Mouse (Mus musculus) embryonic fibroblast, embryonic 13.5 days (primary cell): ENCODE results near the gene Fbxo10. TPM values are rescaled to one million over a fixed set of nuclear protein-coding genes. Genes with fewer than 3 reads are reported as not detected.
A peak's percentile ranks its signal among the peaks of the same experiment; 100 is the strongest.
"Not testable (repeated sequence)": the region's sequence is repeated elsewhere in the genome, so short reads cannot be mapped to it uniquely, and the experiment has no call there.

ENCODE experiments used
- H3K27ac ChIP-seq: 2 replicates; pipeline ENCODE4 v1.5.1; 2012; ENCODE audit warnings: low read length, control low read depth, inconsistent platforms; ENCODE audit not compliant: insufficient read depth
- H3K4me1 ChIP-seq: 2 replicates; pipeline ENCODE4 v1.6.1; 2011; ENCODE audit warnings: low read length; ENCODE audit not compliant: control insufficient read depth, insufficient read depth
- H3K4me3 ChIP-seq: 2 replicates; pipeline ENCODE4 v1.5.1; 2011; ENCODE audit warnings: mild to moderate bottlenecking, control low read depth, low read length; ENCODE audit not compliant: insufficient read depth
- CTCF ChIP-seq: IDR thresholded peaks from 2 replicates; pipeline ENCODE4 v1.5.1; 2011; ENCODE audit warnings: mild to moderate bottlenecking, control low read depth, low read length, moderate library complexity, borderline replicate concordance; ENCODE audit not compliant: insufficient read depth
- POLR2A ChIP-seq: IDR thresholded peaks from 2 replicates; pipeline ENCODE4 v1.6.1; 2011; ENCODE audit warnings: low read depth, mild to moderate bottlenecking, control low read depth, low read length, moderate library complexity
- polyA plus RNA-seq: library from polyadenylated mRNA; stranded (reverse); fragments of >200 nt; gene quantifications from 2 replicates; pipeline ENCODE4 v1.2.4, GENCODE M21; 2011; ENCODE audit warnings: low read depth; ENCODE audit not compliant: missing spikeins, insufficient read length

Gene Fbxo10
- polyA plus RNA-seq, 1 experiment = 14.0 TPM

- H3K27ac ChIP-seq = no peak overlapping the region
- H3K4me3 ChIP-seq = peak overlapping the region; percentile 67
- peaks cover 5% of the 10 kb centered on the region for H3K4me1 ChIP-seq
- TF ChIP-seq POLR2A = no peak; the same call in 1 of the 2 replicates
- no peak for TF ChIP-seq CTCF
These were observed 917 bp downstream of the Fbxo10 start for GRCm38 (mm10) chr4:45083487-45083886.

- Histone ChIP-seq H3K27ac (no peak overlapping the region), H3K4me3 (peak overlapping the region; percentile 67)
- TF ChIP-seq POLR2A (no peak), CTCF (no peak)
These were observed 1.5 kb downstream of the Fbxo10 start for GRCm38 (mm10) chr4:45082951-45083350.

DNA sequence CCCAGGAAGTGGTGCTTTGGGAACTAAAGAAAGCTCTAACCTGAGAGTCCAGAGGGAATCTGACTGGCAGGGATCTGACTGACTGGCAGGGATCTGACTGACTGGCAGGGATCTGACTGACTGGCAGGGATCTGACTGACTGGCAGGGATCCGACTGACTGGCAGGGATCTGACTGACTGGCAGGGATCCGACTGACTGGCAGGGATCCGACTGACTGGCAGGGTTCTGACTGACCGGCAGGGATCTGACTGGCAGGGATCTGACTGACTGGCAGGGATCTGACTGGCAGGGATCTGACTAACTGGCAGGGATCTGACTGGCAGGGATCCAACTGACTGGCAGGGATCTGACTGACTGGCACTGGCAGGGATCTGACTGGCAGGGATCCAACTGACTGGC lies 3.4 kb downstream of the Fbxo10 start:
- H3K4me1 ChIP-seq, H3K4me3 ChIP-seq: not testable (repeated sequence)

More at GRCm38 (mm10) chr4:45082951-45083350, 1.5 kb downstream of the Fbxo10 start:
- peaks cover 5% of the 10 kb centered on the region for H3K4me1 ChIP-seq

DNA sequence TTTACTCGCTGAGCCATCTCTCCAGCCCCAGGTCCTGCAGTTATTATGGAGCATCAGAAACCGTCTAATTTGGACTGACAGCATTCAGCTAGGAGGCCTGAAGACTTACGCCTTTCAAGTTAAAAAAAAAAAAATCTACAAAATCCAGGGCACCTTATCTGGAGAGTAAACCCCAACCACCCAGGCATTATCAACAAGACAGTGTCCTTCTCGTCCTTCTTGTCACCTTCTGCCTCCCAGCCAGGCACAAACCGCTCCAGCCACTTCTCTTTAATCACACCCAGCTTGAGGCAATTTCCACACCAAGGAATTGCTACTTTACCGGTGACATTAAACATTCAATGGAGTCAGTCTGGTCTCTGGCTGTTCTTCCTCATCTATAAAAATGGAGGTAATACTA lies 10.9 kb downstream of the Fbxo10 start:
- Histone ChIP-seq H3K4me3 (no peak overlapping the region), H3K4me1 (no peaks in the 10 kb centered on the region), H3K27ac (no peak overlapping the region)
- TF ChIP-seq POLR2A = no peak
- no peak for TF ChIP-seq CTCF

More for the DNA sequence above, 3.4 kb downstream of the Fbxo10 start:
- H3K27ac ChIP-seq = not testable (repeated sequence)

DNA sequence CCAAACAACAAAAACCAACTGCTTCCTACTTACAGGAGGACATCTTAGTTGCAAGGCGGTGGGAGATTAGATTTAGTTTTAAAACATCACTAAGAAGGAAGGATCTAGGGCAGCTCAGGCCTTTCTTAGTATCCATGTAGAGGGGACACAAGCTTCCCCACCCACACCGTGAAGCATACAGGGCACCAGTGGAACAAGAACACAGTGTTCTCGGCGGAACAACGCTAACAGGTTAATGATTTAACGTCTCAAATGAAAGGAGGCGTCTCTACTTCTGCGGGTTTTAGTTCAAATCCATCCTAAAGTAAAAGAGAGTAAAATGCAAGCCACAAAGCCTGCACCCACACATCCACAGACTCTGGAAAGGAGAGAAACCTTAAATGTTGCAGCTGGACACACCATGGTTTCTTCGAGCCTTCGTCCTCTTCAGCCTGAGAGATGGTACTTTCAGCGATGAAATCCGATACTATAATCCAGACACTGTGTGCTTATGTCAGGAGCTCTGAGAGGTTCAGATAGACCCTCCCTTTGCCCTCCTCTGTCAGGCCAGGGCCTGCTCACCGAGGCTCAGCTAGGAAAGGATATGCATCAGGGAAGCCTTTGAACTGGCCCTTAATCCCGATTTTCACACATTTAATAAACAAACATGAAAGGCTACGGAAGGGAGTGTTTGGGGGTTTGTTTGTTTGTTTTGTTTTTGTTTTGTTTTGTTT lies 12.0 kb downstream of the Fbxo10 start:
- no peak overlapping the region for H3K27ac ChIP-seq
- H3K4me3 ChIP-seq = no peak overlapping the region
- no peaks in the 10 kb centered on the region for H3K4me1 ChIP-seq
- TF ChIP-seq CTCF (no peak), POLR2A (no peak)

DNA sequence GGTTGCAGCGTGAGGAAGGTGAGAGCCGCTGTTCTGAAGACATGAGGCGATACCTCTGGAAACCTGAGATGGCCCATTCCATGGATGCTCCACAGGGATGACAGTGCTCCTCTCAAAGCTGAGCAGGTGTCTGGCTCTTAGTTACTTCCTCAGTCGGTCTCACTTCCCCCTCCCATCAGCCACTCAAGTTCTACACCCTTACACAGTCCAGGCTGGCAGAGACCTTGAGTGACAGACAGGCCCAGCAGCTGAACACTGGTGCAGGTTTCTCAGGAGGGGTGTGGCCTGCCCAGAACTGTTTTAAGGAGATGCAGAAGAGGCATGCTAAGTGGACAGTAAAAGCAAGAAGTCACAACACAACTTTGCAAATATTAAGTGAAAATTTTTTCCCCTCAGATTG lies 16.7 kb downstream of the Fbxo10 start:
- no peaks in the 10 kb centered on the region for H3K4me1 ChIP-seq
- no peak for TF ChIP-seq CTCF
- TF ChIP-seq POLR2A = no peak
- no peak overlapping the region for H3K4me3 ChIP-seq
- H3K27ac ChIP-seq = no peak overlapping the region

DNA sequence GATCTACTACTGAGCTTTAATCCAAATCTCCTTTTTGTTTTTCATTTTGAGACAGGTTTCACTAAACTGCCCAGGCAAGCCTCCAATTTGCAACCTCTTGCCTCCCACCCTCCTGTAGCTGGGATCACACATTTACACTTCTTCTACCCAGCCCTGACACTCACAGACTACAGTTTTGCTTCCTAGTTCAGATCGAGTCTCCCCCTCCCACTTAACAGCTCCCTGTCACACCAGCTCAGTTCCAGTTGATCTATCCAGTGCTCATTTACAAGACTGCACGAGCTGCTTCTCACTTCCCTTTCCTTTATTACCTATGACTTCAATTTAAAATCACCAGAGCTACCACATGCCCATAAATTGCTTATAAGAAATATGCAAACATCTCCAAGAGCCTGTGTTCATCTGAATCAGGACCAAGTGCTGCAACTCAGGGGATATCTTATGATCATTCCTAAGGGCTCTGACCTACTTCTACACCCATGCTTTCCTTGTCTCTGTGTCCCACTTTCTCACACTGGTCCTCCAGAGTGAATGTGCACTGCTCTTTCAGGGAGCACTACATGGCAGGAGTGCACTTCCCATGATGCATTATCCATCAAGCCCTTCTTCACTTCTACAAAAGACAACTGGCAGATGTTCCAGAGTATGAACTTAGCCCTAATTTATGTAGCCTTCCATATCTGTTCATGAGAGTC lies 18.2 kb downstream of the Fbxo10 start:
- TF ChIP-seq POLR2A = no peak
- no peak for TF ChIP-seq CTCF
- H3K4me3 ChIP-seq = no peak overlapping the region
- no peaks in the 10 kb centered on the region for H3K4me1 ChIP-seq
- H3K27ac ChIP-seq = no peak overlapping the region

DNA sequence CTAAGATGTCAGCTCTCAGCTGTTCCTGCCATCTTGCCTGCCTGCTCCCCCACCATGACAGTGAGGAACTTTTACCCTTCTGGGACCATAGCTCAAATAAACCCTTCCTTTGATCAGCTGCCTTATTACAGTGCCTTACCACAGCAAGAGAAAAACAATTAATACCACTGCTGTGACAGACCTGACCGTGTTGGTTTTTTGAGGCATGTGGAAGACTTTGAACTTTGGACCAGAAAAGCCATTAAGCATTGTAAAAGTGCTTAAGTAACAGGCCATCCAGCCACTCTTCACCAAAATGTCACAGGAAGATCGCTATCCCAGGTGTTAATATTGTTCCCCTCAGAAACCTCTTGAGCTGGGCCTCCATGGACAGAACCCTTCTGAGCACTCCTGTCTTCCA lies 19.8 kb downstream of the Fbxo10 start:
- no peak overlapping the region for H3K27ac ChIP-seq
- no peaks in the 10 kb centered on the region for H3K4me1 ChIP-seq
- no peak for TF ChIP-seq POLR2A
- no peak for TF ChIP-seq CTCF
- H3K4me3 ChIP-seq = no peak overlapping the region

DNA sequence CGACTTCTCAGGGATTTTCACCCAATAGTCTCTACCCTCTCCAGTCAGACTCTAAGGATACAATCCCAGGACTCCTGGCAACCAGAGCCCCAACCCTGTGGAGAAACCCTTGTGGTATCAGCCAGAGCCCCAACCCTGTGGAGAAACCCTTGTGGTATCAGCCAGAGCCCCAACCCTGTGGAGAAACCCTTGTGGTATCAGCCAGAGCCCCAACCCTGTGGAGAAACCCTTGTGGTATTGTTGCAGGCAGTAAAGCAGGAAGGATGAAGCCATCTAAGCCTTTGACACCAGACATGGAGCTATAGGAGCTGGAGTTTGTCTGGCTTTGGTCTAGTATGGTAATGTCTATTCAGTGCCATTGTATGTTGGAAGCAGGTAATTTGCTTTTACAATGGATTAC lies 20.6 kb downstream of the Fbxo10 start:
- not testable (repeated sequence) for H3K4me1 ChIP-seq, H3K27ac ChIP-seq, H3K4me3 ChIP-seq

DNA sequence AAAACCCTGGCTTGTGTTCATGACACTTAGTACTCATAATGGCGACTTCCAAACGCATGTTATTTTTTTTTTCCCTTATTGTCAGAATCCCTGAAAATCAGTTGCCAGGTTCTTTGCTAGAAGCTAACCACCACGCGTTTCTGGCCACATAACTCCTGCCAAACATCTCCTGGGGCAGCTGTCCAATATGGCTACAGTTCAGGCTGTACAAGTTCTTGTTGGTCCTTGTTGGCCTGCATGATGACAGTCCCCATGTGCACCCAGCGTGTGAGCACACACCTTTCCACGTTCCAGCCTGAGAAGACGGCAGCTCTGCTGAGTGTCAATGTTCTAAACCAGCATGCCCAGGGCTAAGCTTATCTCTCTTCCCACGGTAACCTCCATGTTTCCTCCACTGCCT lies 29.0 kb downstream of the Fbxo10 start:
- TF ChIP-seq POLR2A (no peak), CTCF (no peak)
- Histone ChIP-seq H3K4me1 (no peaks in the 10 kb centered on the region; the same call in 1 of the 2 replicates), H3K4me3 (no peak overlapping the region), H3K27ac (no peak overlapping the region)
